Mouse (Mus musculus): ENCODE measurements around the gene Polrmt.

GRCm38 (mm10) chr10:79780664-79781015 lies 34.3 kb upstream of the Polrmt start:
- no peak for TF ChIP-seq CTCF (IDR thresholded peaks at IDR 0.05; ENCODE audit: low read depth, low read length)
- TF ChIP-seq POLR2A (IDR thresholded peaks at IDR 0.05; ENCODE audit: insufficient read depth, low read length) = no peak

Measured in ES-Bruce4 (cell line).